Mouse (Mus musculus) lung, embryonic 16.5 days (tissue): ENCODE measurements around the gene Cyp1a2. TPM values are rescaled to one million over a fixed set of nuclear protein-coding genes. Genes with fewer than 3 reads are reported as not detected.
A peak's percentile ranks its signal among the peaks of the same experiment; 100 is the strongest.

Experiments used
- ATAC-seq: fragments of 200-750 bp; cut with Nextera tagmentation; 2 replicates; pipeline ENCODE4 v1.8.0; 2017; ENCODE audit warnings: low read depth, mild to moderate bottlenecking, moderate library complexity
- H3K27ac ChIP-seq: fragments of 300-500 bp; sonication (generic); 2 replicates; pipeline ENCODE4 v1.5.1; 2014; ENCODE audit warnings: mild to moderate bottlenecking, control low read depth, low read length
- H3K27me3 ChIP-seq: fragments of 300-500 bp; sonication (generic); 2 replicates; pipeline ENCODE4 v1.6.1; 2014; ENCODE audit warnings: low read depth, low read length, mixed read lengths; ENCODE audit not compliant: control insufficient read depth, insufficient read depth
- H3K36me3 ChIP-seq: fragments of 300-500 bp; sonication (generic); 2 replicates; pipeline ENCODE4 v1.6.1; 2014; ENCODE audit warnings: low read length; ENCODE audit not compliant: control insufficient read depth, insufficient read depth
- H3K4me1 ChIP-seq: fragments of 300-500 bp; sonication (generic); replicated peaks from 2 replicates; pipeline ENCODE4 v1.6.1; 2014; ENCODE audit warnings: low read length, mixed read lengths; ENCODE audit not compliant: control insufficient read depth, insufficient read depth
- H3K4me2 ChIP-seq: fragments of 300-500 bp; sonication (generic); 2 replicates; pipeline ENCODE4 v1.6.1; 2014; ENCODE audit warnings: low read depth, low read length, control low read depth
- H3K4me3 ChIP-seq: fragments of 300-500 bp; sonication (generic); 2 replicates; pipeline ENCODE4 v1.5.1; 2014; ENCODE audit warnings: mild to moderate bottlenecking, low read length, control low read depth
- H3K9ac ChIP-seq: fragments of 300-500 bp; sonication (generic); 2 replicates; pipeline ENCODE4 v1.6.1; 2014; ENCODE audit warnings: low read length, control low read depth
- H3K9me3 ChIP-seq: fragments of 300-500 bp; sonication (generic); 2 replicates; pipeline ENCODE4 v1.6.1; 2016; ENCODE audit warnings: low read length; ENCODE audit not compliant: control insufficient read depth
- WGBS: fragments of 180-500 bp; shearing (Covaris S2); extraction: QIAGEN DNeasy Blood & Tissue Kit; methylation state at CpG from one replicate; pipeline ENCODE4 v1.1.7; 2014; 5-methylcytosine and 5-hydroxymethylcytosine counted together
- polyA plus RNA-seq: library from polyadenylated mRNA; unstranded; fragments of >200 nt; fragmentation: Nextera tagmentation; extraction: Ambion mirVana; gene quantifications from 2 replicates; pipeline ENCODE4 v1.2.1, GENCODE M21; 2015

Cyp1a2 gene
- polyA plus RNA-seq, 1 experiment from 2014 or later: not detected

DNA sequence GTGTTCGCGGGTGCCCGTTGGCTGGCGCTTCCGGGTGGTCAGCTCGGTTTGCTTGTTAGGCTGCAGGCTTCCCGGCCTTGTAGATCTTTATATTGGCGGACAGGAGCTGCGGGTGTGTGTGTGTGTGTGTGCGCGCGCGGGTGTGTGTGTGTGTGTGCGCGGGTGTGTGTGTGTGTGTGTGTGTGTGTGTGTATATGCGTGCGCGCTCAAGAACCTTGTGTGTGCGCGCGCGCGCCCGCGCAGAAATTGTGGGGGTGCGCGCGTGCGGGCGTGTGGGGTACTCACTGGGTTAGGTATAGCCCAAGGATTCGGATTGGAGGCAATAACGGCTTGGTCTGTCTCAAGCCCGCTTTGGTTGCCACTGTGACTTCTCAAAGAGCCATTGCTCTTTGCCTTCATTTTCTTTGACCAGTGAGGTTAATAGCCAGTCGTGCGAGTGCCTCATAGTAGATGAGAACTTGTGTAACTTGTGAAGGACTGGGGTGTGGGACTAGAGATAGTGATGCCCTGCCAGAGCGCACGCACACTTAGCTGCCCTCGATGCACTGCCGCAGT lies 25.3 kb upstream of the Cyp1a2 start:
- Histone ChIP-seq H3K9ac (peak overlapping the region; percentile 92), H3K4me3 (peak overlapping the region; percentile 93), H3K36me3 (peaks cover 3% of the 10 kb centered on the region), H3K4me1 (peaks cover 9% of the 10 kb centered on the region), H3K27me3 (no peaks in the 10 kb centered on the region), H3K9me3 (peaks cover 3% of the 10 kb centered on the region; the same call in 1 of the 2 replicates), H3K27ac (peak overlapping the region; percentile 87), H3K4me2 (peak overlapping the region; percentile 86)
- ATAC-seq: peak; percentile 65
- 3% methylated on average over 35 of the region's 39 CpGs for WGBS

DNA sequence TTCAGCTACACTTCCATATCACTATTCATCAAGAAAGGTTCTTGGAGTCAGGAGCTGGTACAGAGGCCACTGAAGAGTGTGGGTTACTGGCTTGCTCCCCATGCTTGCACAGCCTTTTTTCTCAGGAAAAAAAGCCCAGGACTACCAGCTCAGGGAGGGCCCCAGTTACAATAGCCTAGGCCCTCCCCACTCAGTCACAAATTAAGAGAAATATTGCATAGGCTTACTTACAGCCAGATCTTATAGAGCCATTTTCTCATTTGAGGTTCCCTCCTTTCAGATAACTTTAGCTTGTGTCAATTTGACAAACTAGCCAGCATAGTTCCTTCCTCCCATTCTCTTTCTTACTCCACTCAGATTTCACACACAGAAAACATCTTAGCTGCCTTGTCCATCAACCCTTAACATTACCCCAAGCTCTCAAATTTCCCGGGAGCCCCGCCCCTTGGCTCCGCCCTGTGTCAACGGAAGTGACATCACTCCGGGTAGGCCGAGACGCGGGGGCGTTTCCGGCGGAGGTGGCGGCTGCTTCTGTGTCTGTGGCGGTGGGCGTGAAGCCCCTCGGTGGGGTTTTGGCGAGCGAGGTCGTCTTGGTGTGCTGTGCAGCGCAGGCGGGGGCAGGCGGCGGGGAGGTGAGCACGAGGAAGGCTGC lies 24.7 kb upstream of the Cyp1a2 start, which contains the start of gene Edc3:
Edc3 (plus strand) TSS at position 473 of the 652 bp plus-strand sequence.
- Histone ChIP-seq H3K36me3 (no peaks in the 10 kb centered on the region; the same call in 1 of the 2 replicates), H3K4me2 (peak within 1 kb of the TSS; percentile 86), H3K27me3 (no peaks in the 10 kb centered on the region), H3K4me3 (peak within 1 kb of the TSS; percentile 93), H3K27ac (peak within 1 kb of the TSS; percentile 87), H3K9me3 (peaks cover 3% of the 10 kb centered on the region; the same call in 1 of the 2 replicates), H3K4me1 (peaks cover 9% of the 10 kb centered on the region), H3K9ac (peak within 1 kb of the TSS; percentile 92)
- ATAC-seq: peak; percentile 98
- under 1% methylated on average over 23 of the region's 23 CpGs for WGBS

DNA sequence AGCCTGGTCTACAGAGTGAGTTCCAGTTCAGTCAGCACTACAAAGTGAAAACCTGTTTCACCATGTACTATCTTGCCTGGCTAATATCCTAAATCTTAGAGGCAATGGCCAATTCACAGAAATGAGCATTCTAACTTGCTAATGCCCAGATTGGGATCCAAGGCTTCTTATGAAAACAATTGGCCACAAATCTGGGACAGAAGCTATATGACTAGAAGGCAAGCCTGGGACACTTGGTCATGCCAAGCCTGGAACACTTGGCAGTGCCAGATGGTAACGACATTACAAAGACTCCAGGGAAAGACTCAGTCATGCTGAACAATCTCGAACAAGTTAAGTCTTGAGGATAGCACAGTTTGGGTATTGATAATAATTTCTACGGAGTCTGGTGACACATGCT lies 23.0 kb upstream of the Cyp1a2 start:
- Histone ChIP-seq H3K27ac (no peak overlapping the region), H3K4me1 (peaks cover 9% of the 10 kb centered on the region), H3K9ac (no peak overlapping the region), H3K27me3 (no peaks in the 10 kb centered on the region), H3K9me3 (peaks cover 3% of the 10 kb centered on the region; the same call in 1 of the 2 replicates), H3K4me3 (no peak overlapping the region), H3K36me3 (no peaks in the 10 kb centered on the region), H3K4me2 (no peak overlapping the region)
- no peak for ATAC-seq
- WGBS: 90% methylated on average over 3 of the region's 3 CpGs

DNA sequence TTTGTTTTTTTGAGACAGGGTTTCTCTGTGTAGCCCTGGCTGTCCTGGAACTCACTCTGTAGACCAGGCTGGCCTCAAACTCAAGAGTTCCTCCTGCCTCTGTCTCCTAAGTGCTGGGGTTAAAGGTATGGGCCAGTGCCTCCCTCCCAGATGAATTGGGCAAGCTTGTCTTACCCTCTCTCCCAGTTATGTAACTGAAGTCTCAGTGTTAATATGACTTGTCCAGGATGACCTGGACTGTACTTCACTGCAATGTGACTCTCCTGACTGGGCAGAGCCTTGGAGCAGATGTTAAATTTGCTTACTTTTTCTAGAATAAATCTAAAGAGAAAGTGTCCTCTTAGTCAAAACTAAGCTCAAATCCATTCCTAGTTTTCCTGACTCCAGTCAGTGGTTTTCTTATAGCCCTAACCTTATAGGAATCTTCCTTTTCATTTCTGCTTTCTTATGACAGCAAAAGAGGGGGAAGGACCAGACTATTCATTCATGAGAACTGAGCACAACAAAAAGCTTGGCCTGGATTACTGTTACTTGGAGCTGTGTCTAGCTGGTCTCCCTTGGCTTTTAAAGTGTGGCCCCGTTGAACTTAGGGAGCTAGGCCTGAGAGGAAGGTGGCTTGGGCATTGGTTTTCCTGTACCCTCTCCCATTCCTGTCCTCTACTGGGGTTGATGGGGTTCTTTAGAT lies 15.1 kb upstream of the Cyp1a2 start:
- no peak overlapping the region for H3K4me2 ChIP-seq
- peaks cover 28% of the 10 kb centered on the region for H3K27me3 ChIP-seq
- H3K4me1 ChIP-seq: peaks cover 9% of the 10 kb centered on the region
- no peaks in the 10 kb centered on the region for H3K36me3 ChIP-seq
- H3K9me3 ChIP-seq: no peaks in the 10 kb centered on the region
- no peak overlapping the region for H3K27ac ChIP-seq
- H3K9ac ChIP-seq: no peak overlapping the region
- no peak overlapping the region for H3K4me3 ChIP-seq
- ATAC-seq: no peak
- 68% methylated on average over 1 of the region's 1 CpGs for WGBS

DNA sequence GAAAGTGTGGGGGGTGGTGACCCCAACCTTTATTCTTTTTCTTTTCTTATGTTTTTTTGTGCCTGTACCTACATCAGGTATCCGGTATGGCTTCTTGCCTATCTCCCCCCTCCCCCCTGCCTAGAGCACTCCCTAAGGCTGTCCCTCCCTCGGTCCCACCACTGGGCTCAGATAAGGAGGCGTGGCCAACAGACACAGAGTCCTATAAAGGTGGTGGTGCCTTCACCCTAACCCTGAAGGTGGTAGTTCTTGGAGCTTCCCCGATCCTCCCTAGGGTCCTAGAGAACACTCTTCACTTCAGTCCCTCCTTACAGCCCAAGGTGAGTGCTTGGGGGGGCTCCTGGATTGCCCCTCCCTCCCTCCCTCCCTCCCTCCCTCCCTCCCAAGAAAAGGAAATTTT lies 13.9 kb upstream of the Cyp1a2 start:
- Histone ChIP-seq H3K4me1 (peaks cover 9% of the 10 kb centered on the region), H3K4me3 (no peak overlapping the region), H3K9me3 (no peaks in the 10 kb centered on the region), H3K27me3 (peaks cover 28% of the 10 kb centered on the region), H3K4me2 (no peak overlapping the region), H3K36me3 (no peaks in the 10 kb centered on the region), H3K9ac (no peak overlapping the region), H3K27ac (no peak overlapping the region)
- peak; percentile 23; the same call in 1 of the 2 replicates for ATAC-seq
- 13% methylated on average over 4 of the region's 4 CpGs for WGBS

DNA sequence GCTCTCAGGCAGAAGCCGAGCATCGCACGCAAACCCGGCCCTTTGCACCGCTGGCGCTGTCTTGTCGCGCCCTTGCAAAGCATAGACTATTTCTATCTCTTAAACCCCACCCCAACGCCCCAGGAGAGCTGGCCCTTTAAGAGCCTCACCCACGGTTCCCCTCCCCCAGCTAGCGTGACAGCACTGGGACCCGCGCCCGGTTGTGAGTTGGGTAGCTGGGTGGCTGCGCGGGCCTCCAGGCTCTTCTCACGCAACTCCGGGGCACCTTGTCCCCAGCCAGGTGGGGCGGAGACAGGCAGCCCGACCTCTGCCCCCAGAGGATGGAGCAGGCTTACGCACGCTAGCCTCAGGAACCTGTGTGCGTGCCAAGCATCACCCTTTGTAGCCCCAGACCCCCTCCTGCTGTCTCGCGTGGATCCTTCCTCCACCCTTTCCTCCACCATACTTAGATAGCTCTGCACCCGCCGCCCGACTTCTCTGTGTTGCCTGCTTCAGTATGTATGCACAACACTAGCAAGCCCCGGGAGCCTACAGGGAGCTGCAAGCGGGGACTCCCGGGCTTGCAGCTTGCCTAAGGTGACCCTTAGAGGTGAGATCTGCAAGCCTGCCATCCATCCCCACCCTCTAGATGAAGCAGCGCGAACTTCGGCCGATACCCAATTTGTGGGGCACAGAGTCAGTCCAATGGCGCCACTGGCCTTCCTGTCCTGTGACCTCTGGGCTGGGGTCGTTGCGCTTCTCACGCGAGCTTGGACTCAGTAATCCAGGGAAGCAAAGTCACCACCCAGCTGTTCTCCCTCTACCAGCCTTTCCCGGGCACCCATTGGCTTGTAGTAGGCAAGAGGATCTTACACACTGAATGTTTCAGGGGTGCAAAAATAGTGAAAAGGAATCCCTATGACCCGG lies 13.1 kb upstream of the Cyp1a2 start:
- Histone ChIP-seq H3K9me3 (no peaks in the 10 kb centered on the region), H3K27me3 (peaks cover 28% of the 10 kb centered on the region), H3K4me3 (peak overlapping the region; percentile 47), H3K9ac (peak overlapping the region; percentile 46), H3K4me1 (peaks cover 9% of the 10 kb centered on the region), H3K4me2 (peak overlapping the region; percentile 69), H3K27ac (no peak overlapping the region), H3K36me3 (no peaks in the 10 kb centered on the region)
- no peak; the same call in 1 of the 2 replicates for ATAC-seq
- WGBS: 2% methylated on average over 42 of the region's 42 CpGs

DNA sequence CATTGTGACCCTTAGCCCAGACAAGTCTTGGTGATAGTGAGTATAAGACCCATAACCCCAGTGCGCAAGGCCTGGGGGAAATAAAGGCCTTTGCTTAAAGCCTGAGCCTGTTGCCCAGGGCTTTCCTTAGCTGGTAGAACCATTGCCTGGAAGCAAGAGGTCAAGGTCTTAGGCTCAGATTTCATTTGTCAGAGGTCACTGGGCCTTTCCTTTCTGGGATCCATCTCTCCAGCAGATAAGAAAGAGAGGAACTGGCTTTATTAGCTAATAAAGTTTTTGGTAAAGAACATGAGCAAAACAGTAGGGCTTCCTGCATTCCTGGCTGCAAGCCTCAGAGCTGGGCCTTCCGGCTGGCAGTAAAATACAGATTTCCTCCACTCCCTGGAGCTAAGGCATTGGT lies 10.6 kb upstream of the Cyp1a2 start:
- Histone ChIP-seq H3K36me3 (no peaks in the 10 kb centered on the region), H3K9ac (no peak overlapping the region), H3K27me3 (peaks cover 28% of the 10 kb centered on the region), H3K27ac (no peak overlapping the region), H3K4me2 (no peak overlapping the region), H3K9me3 (no peaks in the 10 kb centered on the region), H3K4me1 (peaks cover 9% of the 10 kb centered on the region), H3K4me3 (no peak overlapping the region)
- ATAC-seq: no peak
- WGBS: 84% methylated on average over 2 of the region's 2 CpGs

DNA sequence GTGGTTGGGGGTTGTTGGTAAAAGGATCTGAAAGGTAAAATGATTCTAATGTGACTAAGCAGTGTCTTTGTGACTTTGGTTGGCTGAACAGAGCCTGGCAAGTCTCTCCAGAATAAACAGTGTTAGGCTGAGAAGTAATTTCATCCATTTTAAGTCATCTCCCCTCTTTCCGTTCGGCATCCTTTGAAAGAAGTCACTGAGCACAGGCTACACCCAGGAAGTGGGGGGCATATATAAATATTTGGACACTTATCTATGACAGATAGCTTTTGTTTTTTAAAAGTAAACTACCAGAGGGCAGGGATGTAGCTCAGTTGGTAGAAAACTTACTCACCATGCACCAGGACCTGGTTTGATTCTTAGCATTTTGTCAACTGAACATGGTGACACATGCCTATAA lies 5.1 kb upstream of the Cyp1a2 start:
- H3K27ac ChIP-seq: no peak overlapping the region
- no peak overlapping the region for H3K4me3 ChIP-seq
- no peak for ATAC-seq
- H3K4me2 ChIP-seq: no peak overlapping the region
- no peaks in the 10 kb centered on the region for H3K4me1 ChIP-seq
- no peaks in the 10 kb centered on the region for H3K36me3 ChIP-seq
- 35% methylated on average over 2 of the region's 2 CpGs for WGBS
- no peaks in the 10 kb centered on the region for H3K9me3 ChIP-seq
- H3K9ac ChIP-seq: no peak overlapping the region
- no peaks in the 10 kb centered on the region for H3K27me3 ChIP-seq
